Mouse (Mus musculus) forebrain, embryonic 13.5 days (tissue): Measurements from ENCODE around the gene Aven. TPM values are rescaled to one million over a fixed set of nuclear protein-coding genes. Genes with fewer than 3 reads are reported as not detected.

Experiments used
- ATAC-seq: fragments of 200-750 bp; cut with Nextera tagmentation; 2 replicates; pipeline ENCODE4 v1.8.0; 2017
- H3K27ac ChIP-seq: fragments of 300-500 bp; sonication (generic); 2 replicates; pipeline ENCODE4 v1.5.1; 2015; ENCODE audit warnings: inconsistent platforms, mild to moderate bottlenecking, moderate library complexity
- H3K27me3 ChIP-seq: fragments of 300-500 bp; sonication (generic); 2 replicates; pipeline ENCODE4 v1.6.1; 2015; ENCODE audit warnings: mild to moderate bottlenecking, inconsistent platforms
- H3K36me3 ChIP-seq: fragments of 300-500 bp; sonication (generic); 2 replicates; pipeline ENCODE4 v1.6.1; 2015; ENCODE audit warnings: mild to moderate bottlenecking, inconsistent platforms; ENCODE audit not compliant: poor library complexity, severe bottlenecking
- H3K4me1 ChIP-seq: fragments of 300-500 bp; sonication (generic); 2 replicates; pipeline ENCODE4 v1.6.1; 2015; ENCODE audit warnings: inconsistent platforms
- H3K4me2 ChIP-seq: fragments of 300-500 bp; sonication (generic); 2 replicates; pipeline ENCODE4 v1.6.1; 2015; ENCODE audit warnings: inconsistent platforms, mild to moderate bottlenecking, moderate library complexity
- H3K4me3 ChIP-seq: fragments of 300-500 bp; sonication (generic); 2 replicates; pipeline ENCODE4 v1.5.1; 2015; ENCODE audit warnings: mild to moderate bottlenecking, inconsistent platforms
- H3K9ac ChIP-seq: fragments of 300-500 bp; sonication (generic); 2 replicates; pipeline ENCODE4 v1.6.1; 2015; ENCODE audit warnings: mild to moderate bottlenecking, inconsistent platforms
- H3K9me3 ChIP-seq: fragments of 300-500 bp; sonication (generic); replicated peaks from 2 replicates; pipeline ENCODE4 v1.6.1; 2016; ENCODE audit warnings: inconsistent platforms
- WGBS: fragments of 180-500 bp; shearing (Covaris S2); methylation state at CpG from one replicate; pipeline ENCODE4 v1.1.7; 2015; 5-methylcytosine and 5-hydroxymethylcytosine counted together
- polyA plus RNA-seq: library from polyadenylated mRNA; unstranded; fragments of >200 nt; fragmentation: Nextera tagmentation; extraction: Ambion mirVana; gene quantifications from 2 replicates; pipeline ENCODE4 v1.2.1, GENCODE M21; 2015

Aven gene
- polyA plus RNA-seq, 1 experiment from 2014 or later, result 4.4 TPM

GRCm38 (mm10) chr2:112493539-112494260 is 936 bp downstream of the Aven start:
- Histone ChIP-seq H3K9me3 (no peaks in the 10 kb centered on the region), H3K9ac (peak overlapping the region; percentile 97), H3K36me3 (no peaks in the 10 kb centered on the region), H3K4me2 (peak overlapping the region; percentile 70), H3K27me3 (no peaks in the 10 kb centered on the region), H3K4me1 (peaks cover 11% of the 10 kb centered on the region), H3K4me3 (peak overlapping the region; percentile 71), H3K27ac (0 out of 2 replicates have a peak overlapping the region, but pooled peaks have one; percentile 96)
- peak; percentile 16 for ATAC-seq
- 48% methylated on average over 11 of the region's 11 CpGs for WGBS

- H3K4me3 ChIP-seq, result no peak overlapping the region
- no peak overlapping the region for H3K27ac ChIP-seq
- peaks cover 7% of the 10 kb centered on the region for H3K4me1 ChIP-seq
- H3K9me3 ChIP-seq, result no peaks in the 10 kb centered on the region
- H3K4me2 ChIP-seq, result no peak overlapping the region
- ATAC-seq, result no peak
- 70% methylated on average over 7 of the region's 7 CpGs for WGBS
- H3K27me3 ChIP-seq, result no peaks in the 10 kb centered on the region
- H3K9ac ChIP-seq, result no peak overlapping the region
- H3K36me3 ChIP-seq, result no peaks in the 10 kb centered on the region
These were observed 5.1 kb downstream of the Aven start for GRCm38 (mm10) chr2:112497851-112498250.

DNA sequence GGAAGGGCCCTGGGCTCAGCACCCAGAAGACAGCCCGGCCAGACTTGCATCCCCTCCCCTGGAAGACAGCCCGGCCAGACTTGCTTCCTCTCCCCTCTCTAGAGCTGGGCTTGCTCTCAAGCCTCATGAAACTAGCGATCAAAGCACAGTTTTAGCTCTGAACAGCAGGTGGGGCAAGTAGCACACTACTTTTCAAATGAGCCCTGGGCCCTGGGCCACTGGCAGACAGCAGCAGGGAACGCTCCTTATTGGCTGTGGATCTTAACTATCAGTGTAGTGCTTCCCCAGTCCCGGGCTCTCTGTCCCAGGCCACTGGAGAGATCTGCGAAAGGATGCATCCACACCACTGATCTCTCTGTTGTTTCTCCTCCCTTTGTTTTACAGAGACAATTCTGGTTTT is 8.4 kb downstream of the Aven start:
- Histone ChIP-seq H3K9me3 (no peaks in the 10 kb centered on the region), H3K4me2 (no peak overlapping the region), H3K4me3 (no peak overlapping the region), H3K36me3 (no peaks in the 10 kb centered on the region), H3K9ac (no peak overlapping the region), H3K27ac (no peak overlapping the region), H3K4me1 (peaks cover 3% of the 10 kb centered on the region; the same call in 1 of the 2 replicates), H3K27me3 (no peaks in the 10 kb centered on the region)
- peak; percentile 97 for ATAC-seq
- 5% methylated on average over 6 of the region's 6 CpGs for WGBS

DNA sequence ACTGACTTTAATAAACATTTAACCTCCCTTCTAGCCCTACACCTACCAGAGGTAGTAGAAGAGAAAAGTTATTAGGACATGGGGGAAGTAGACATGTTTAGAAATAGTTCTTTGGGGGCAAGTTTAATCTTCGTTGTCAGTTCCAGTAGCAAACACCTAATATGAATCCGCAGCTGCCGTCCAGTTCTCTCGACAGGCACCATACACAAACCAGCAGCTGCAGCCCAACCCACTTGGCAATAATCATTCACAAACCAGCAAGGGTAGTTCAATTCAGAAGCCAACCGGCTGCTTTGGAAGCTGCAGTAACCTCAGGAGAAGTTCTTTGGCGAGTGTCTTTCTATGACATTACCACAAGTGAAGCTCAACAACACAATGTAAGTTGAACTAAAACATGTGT is 11.2 kb downstream of the Aven start:
- H3K9ac ChIP-seq, result no peak overlapping the region
- no peak overlapping the region for H3K4me2 ChIP-seq
- no peak overlapping the region for H3K4me3 ChIP-seq
- H3K27ac ChIP-seq, result no peak overlapping the region
- no peak for ATAC-seq
- H3K27me3 ChIP-seq, result no peaks in the 10 kb centered on the region
- H3K36me3 ChIP-seq, result no peaks in the 10 kb centered on the region
- peaks cover 3% of the 10 kb centered on the region; the same call in 1 of the 2 replicates for H3K4me1 ChIP-seq
- no peaks in the 10 kb centered on the region for H3K9me3 ChIP-seq
- WGBS, result 92% methylated on average over 6 of the region's 6 CpGs

GRCm38 (mm10) chr2:112506841-112507435 is 14.2 kb downstream of the Aven start:
- Histone ChIP-seq H3K4me2 (no peak overlapping the region), H3K9ac (no peak overlapping the region), H3K27ac (no peak overlapping the region), H3K4me1 (no peaks in the 10 kb centered on the region), H3K4me3 (no peak overlapping the region), H3K27me3 (no peaks in the 10 kb centered on the region), H3K36me3 (no peaks in the 10 kb centered on the region), H3K9me3 (no peaks in the 10 kb centered on the region)
- no peak for ATAC-seq
- WGBS, result 83% methylated on average over 5 of the region's 5 CpGs

GRCm38 (mm10) chr2:112507444-112507843 is 14.7 kb downstream of the Aven start:
- Histone ChIP-seq H3K4me2 (no peak overlapping the region), H3K9ac (no peak overlapping the region), H3K36me3 (no peaks in the 10 kb centered on the region), H3K27me3 (no peaks in the 10 kb centered on the region), H3K9me3 (no peaks in the 10 kb centered on the region), H3K4me3 (no peak overlapping the region), H3K4me1 (no peaks in the 10 kb centered on the region), H3K27ac (no peak overlapping the region)
- ATAC-seq, result no peak
- 93% methylated on average over 1 of the region's 1 CpGs for WGBS

GRCm38 (mm10) chr2:112510140-112510539 is 17.4 kb downstream of the Aven start:
- no peaks in the 10 kb centered on the region for H3K27me3 ChIP-seq
- no peak overlapping the region for H3K9ac ChIP-seq
- ATAC-seq, result no peak
- H3K27ac ChIP-seq, result no peak overlapping the region
- no peaks in the 10 kb centered on the region for H3K4me1 ChIP-seq
- no peak overlapping the region for H3K4me2 ChIP-seq
- WGBS, result 94% methylated on average over 4 of the region's 4 CpGs
- H3K9me3 ChIP-seq, result no peaks in the 10 kb centered on the region
- H3K4me3 ChIP-seq, result no peak overlapping the region
- no peaks in the 10 kb centered on the region for H3K36me3 ChIP-seq

GRCm38 (mm10) chr2:112513036-112513435 is 20.3 kb downstream of the Aven start:
- no peaks in the 10 kb centered on the region for H3K36me3 ChIP-seq
- no peaks in the 10 kb centered on the region for H3K27me3 ChIP-seq
- H3K4me1 ChIP-seq, result no peaks in the 10 kb centered on the region
- WGBS, result 77% methylated on average over 1 of the region's 1 CpGs
- no peak overlapping the region for H3K4me3 ChIP-seq
- H3K27ac ChIP-seq, result no peak overlapping the region
- no peak overlapping the region for H3K9ac ChIP-seq
- no peak for ATAC-seq
- no peak overlapping the region for H3K4me2 ChIP-seq
- no peaks in the 10 kb centered on the region for H3K9me3 ChIP-seq

DNA sequence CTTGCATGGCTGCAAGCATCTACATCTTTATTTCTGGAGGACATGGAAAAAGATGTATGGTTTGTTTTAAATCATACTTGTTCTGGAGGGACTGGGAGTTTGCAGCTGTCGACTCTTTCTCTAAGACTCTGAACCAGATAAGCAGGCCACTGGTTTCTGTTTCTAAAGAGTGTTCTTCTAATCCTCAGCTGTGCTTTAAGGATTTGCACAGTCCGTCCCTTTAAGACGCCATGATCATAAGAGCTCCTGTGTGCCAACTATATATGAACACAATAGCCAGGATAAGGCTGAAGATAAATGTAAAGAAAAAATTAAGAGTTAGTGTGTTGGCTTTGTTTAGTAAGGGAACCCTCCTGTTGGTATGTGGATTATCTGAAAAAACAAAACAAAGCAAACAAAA is 24.0 kb downstream of the Aven start:
- Histone ChIP-seq H3K4me2 (no peak overlapping the region), H3K4me3 (no peak overlapping the region), H3K27me3 (no peaks in the 10 kb centered on the region), H3K9me3 (no peaks in the 10 kb centered on the region), H3K9ac (no peak overlapping the region), H3K27ac (no peak overlapping the region), H3K36me3 (no peaks in the 10 kb centered on the region), H3K4me1 (no peaks in the 10 kb centered on the region)
- 78% methylated on average over 3 of the region's 3 CpGs for WGBS
- no peak for ATAC-seq

- Histone ChIP-seq H3K36me3 (no peaks in the 10 kb centered on the region), H3K9ac (no peak overlapping the region), H3K4me3 (no peak overlapping the region), H3K4me2 (no peak overlapping the region), H3K27me3 (no peaks in the 10 kb centered on the region), H3K4me1 (no peaks in the 10 kb centered on the region), H3K27ac (no peak overlapping the region), H3K9me3 (no peaks in the 10 kb centered on the region)
- ATAC-seq, result no peak
- WGBS, result 90% methylated on average over 3 of the region's 3 CpGs
These were observed 24.5 kb downstream of the Aven start for GRCm38 (mm10) chr2:112517218-112517617.

DNA sequence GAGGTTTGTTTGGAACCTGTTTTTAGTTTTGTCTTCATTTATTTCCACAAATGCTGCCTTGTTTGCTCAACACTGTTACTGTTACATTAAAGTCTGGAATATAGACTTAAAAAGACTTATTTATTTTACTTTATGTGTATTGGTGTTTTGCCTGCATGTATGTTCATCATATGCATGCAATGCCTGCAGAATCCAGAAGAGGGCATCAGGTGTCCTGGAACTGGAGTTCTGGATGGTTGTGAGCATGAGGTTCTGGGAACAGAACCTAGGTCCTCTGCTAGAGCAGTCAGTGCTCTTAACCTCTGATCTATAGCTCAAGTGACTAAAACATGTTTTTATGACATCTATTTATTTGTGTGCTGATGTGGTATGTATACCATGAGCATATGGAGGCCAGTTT is 25.8 kb downstream of the Aven start:
- H3K4me1 ChIP-seq, result no peaks in the 10 kb centered on the region
- H3K9ac ChIP-seq, result no peak overlapping the region
- H3K27me3 ChIP-seq, result no peaks in the 10 kb centered on the region
- no peak overlapping the region for H3K27ac ChIP-seq
- H3K4me3 ChIP-seq, result no peak overlapping the region
- H3K4me2 ChIP-seq, result no peak overlapping the region
- no peak for ATAC-seq
- no peaks in the 10 kb centered on the region for H3K36me3 ChIP-seq
- H3K9me3 ChIP-seq, result no peaks in the 10 kb centered on the region

DNA sequence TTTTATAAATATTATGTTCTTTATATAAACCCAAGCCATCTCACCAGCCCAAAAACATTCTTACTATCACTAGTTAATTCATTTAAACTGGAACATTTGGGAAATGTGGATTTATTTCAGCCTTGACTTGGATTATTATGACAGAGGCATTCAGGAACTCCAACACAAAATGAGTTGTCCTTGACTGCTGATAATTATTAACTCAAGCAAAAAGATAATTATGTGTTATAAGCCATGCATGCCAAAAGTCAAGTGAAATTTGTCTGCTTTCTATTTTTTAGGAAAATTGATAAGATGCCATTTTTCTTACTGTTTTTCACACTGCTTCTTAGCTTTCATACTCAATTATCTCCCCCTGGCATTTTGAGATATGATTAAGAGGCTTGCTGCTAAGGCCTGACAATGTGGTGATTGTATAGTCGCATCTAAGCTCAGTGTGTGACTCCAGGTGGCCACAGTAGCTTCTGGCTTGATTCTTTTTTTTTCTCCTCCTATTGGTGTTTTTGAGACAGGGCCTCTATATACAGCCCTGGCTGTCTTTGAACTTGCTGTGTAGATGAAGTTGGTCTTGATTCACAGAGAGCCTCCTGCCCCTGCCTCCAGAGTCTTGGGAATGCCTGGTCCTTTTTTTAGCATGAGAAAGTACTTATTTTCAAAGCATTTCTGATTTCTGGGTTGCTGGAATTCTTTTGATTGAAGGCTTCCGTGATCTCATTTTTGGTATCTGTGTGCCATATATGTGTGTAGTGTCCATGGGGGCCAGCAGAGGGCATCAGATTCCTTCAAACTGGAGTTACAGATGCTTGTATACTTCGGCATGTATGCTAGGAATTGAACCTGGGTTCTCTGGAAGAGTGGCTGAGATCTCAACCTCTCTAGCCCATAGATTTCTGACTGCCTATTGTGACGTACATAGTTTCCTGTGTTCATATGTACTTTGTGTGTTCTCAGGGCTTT is 28.0 kb downstream of the Aven start:
- Histone ChIP-seq H3K4me3 (no peak overlapping the region), H3K9me3 (no peaks in the 10 kb centered on the region), H3K27me3 (no peaks in the 10 kb centered on the region), H3K36me3 (no peaks in the 10 kb centered on the region), H3K27ac (no peak overlapping the region), H3K4me2 (no peak overlapping the region), H3K4me1 (no peaks in the 10 kb centered on the region), H3K9ac (no peak overlapping the region)
- ATAC-seq, result no peak
- WGBS, result 84% methylated on average over 4 of the region's 4 CpGs
